Mouse (Mus musculus): ENCODE measurements around the gene Magi1. TPM values are rescaled to one million over a fixed set of nuclear protein-coding genes. Genes with fewer than 3 reads are reported as not detected.
A peak's percentile ranks its signal among the peaks of the same experiment; 100 is the strongest.

The Magi1 gene
- polyA plus RNA-seq, 1 experiment from 2014 or later = 31.4 TPM

- Histone ChIP-seq H3K27ac (ENCODE audit: low read depth, low read length) (no peak overlapping the region), H3K36me3 (ENCODE audit: control insufficient read depth, insufficient read depth, low read length) (no peaks in the 10 kb centered on the region), H3K4me1 (ENCODE audit: control insufficient read depth, insufficient read depth, low read length) (peaks cover 16% of the 10 kb centered on the region; the same call in 1 of the 2 replicates), H3K27me3 (ENCODE audit: control insufficient read depth, insufficient read depth, low read length) (no peaks in the 10 kb centered on the region), H3K4me2 (ENCODE audit: low read depth, low read length) (no peak overlapping the region), H3K9me3 (ENCODE audit: control insufficient read depth, low read length) (no peaks in the 10 kb centered on the region), H3K4me3 (ENCODE audit: low read depth, low read length) (no peak overlapping the region), H3K9ac (replicated peaks; ENCODE audit: low read depth, low read length) (no peak overlapping the region)
- 88% methylated on average over 2 of the region's 2 CpGs for WGBS
- no peak for ATAC-seq (ENCODE audit: low read depth)
These were observed 2.8 kb upstream of the Magi1 start for GRCm38 (mm10) chr6:94286555-94286954.

- Histone ChIP-seq H3K27me3 (ENCODE audit: control insufficient read depth, insufficient read depth, low read length) (no peaks in the 10 kb centered on the region), H3K36me3 (ENCODE audit: control insufficient read depth, insufficient read depth, low read length) (no peaks in the 10 kb centered on the region), H3K27ac (ENCODE audit: low read depth, low read length) (no peak overlapping the region), H3K4me2 (ENCODE audit: low read depth, low read length) (peak overlapping the region; percentile 98), H3K9ac (replicated peaks; ENCODE audit: low read depth, low read length) (peak overlapping the region; percentile 46; the same call in 1 of the 2 replicates), H3K4me1 (ENCODE audit: control insufficient read depth, insufficient read depth, low read length) (peaks cover 20% of the 10 kb centered on the region; the same call in 1 of the 2 replicates), H3K4me3 (ENCODE audit: low read depth, low read length) (peak overlapping the region; percentile 79), H3K9me3 (ENCODE audit: control insufficient read depth, low read length) (no peaks in the 10 kb centered on the region)
- WGBS = under 1% methylated on average over 44 of the region's 44 CpGs
- ATAC-seq (ENCODE audit: low read depth) = peak; percentile 44
These were observed 540 bp upstream of the Magi1 start for GRCm38 (mm10) chr6:94284089-94284825.

DNA sequence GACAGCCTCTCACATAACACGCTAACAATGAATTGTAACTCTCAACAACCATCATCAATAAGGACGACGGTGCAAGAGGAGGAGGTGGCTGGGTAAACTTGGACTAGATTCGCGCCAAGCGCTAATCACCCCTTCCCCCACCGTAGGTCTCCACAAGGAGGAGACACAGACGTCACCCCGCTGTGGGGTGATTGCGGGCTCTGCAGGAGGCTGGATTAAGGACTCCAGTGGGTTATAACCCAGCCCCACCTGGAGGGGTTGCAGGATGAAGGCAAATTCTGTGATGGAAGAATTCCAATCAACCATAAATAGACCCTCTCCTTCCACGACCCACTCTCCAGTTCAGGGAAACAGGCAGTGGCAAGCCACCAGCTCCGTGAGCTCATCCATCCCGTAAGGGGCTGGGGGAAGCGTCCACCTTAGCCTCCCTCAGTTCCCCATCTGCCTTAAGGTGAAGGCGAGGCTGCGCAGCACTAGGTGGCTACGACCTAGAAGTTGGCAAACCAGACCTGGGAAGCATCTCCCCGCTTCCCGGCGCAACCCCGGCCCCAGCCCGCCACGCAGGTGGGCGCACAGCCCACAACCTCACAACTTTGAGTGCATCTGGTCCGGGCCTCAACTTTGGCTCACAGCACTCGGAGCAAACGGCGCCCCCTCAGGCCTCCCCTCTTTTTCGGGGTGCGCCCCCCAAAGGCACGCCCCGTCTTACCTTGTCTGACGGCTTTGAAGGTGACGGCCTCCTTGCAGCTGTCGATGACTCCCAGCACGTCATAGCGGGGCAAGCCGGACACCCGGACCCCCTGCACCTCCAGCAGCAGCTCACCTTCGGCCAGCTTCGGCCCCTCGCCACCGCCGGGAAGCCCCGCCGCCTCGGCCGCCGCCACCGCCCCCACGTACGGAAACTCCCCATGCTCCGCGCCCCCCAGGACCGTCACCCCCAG is 1.1 kb downstream of the Magi1 start:
- peak overlapping the region; percentile 63 for H3K9ac ChIP-seq (replicated peaks; ENCODE audit: low read depth, low read length)
- H3K27ac ChIP-seq (ENCODE audit: low read depth, low read length) = peak overlapping the region; percentile 86; the same call in 1 of the 2 replicates
- peak; percentile 12; the same call in 1 of the 2 replicates for ATAC-seq (ENCODE audit: low read depth)
- no peaks in the 10 kb centered on the region for H3K36me3 ChIP-seq (ENCODE audit: control insufficient read depth, insufficient read depth, low read length)
- under 1% methylated on average over 51 of the region's 55 CpGs for WGBS
- no peaks in the 10 kb centered on the region for H3K27me3 ChIP-seq (ENCODE audit: control insufficient read depth, insufficient read depth, low read length)
- peak overlapping the region; percentile 79 for H3K4me3 ChIP-seq (ENCODE audit: low read depth, low read length)
- peaks cover 20% of the 10 kb centered on the region; the same call in 1 of the 2 replicates for H3K4me1 ChIP-seq (ENCODE audit: control insufficient read depth, insufficient read depth, low read length)
- no peaks in the 10 kb centered on the region for H3K9me3 ChIP-seq (ENCODE audit: control insufficient read depth, low read length)
- H3K4me2 ChIP-seq (ENCODE audit: low read depth, low read length) = peak overlapping the region; percentile 98

DNA sequence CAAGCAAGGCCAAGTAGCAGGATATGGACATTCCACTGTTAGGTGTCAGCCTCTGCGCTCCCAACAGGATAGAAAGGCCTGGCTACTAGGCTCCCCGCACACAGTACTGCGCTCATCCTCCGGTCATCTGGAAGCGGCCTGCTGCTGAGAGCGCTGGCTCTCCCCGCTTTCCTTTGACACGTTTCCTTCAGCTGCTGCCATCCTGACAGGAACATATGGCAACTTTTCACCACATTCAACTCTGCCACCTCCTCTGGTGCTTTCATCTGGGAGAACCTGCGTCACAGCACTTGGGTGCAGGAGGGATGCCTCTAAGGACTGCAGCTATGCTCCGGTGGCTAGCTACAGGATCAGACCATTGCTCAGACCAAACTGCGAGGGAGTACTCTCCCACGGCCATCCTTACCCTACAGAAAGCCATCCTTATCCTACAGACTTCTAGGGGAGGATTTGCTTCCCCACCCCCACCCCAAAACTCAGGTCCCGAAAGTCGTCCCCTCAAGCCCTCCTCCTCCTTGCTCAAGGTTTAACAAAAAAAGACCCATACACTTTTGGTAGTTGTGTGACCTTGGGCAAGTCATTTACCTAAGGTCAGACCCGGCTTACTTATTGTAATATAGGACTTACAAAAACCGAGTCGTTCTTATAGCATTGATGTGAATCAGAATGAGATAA is 2.0 kb downstream of the Magi1 start:
- no peaks in the 10 kb centered on the region for H3K9me3 ChIP-seq (ENCODE audit: control insufficient read depth, low read length)
- H3K36me3 ChIP-seq (ENCODE audit: control insufficient read depth, insufficient read depth, low read length) = no peaks in the 10 kb centered on the region
- H3K4me2 ChIP-seq (ENCODE audit: low read depth, low read length) = peak overlapping the region; percentile 98
- WGBS = 6% methylated on average over 17 of the region's 17 CpGs
- H3K27me3 ChIP-seq (ENCODE audit: control insufficient read depth, insufficient read depth, low read length) = no peaks in the 10 kb centered on the region
- no peak for ATAC-seq (ENCODE audit: low read depth)
- H3K4me3 ChIP-seq (ENCODE audit: low read depth, low read length) = peak overlapping the region; percentile 79
- H3K9ac ChIP-seq (replicated peaks; ENCODE audit: low read depth, low read length) = no peak overlapping the region
- no peak overlapping the region for H3K27ac ChIP-seq (ENCODE audit: low read depth, low read length)
- H3K4me1 ChIP-seq (ENCODE audit: control insufficient read depth, insufficient read depth, low read length) = peaks cover 20% of the 10 kb centered on the region; the same call in 1 of the 2 replicates

DNA sequence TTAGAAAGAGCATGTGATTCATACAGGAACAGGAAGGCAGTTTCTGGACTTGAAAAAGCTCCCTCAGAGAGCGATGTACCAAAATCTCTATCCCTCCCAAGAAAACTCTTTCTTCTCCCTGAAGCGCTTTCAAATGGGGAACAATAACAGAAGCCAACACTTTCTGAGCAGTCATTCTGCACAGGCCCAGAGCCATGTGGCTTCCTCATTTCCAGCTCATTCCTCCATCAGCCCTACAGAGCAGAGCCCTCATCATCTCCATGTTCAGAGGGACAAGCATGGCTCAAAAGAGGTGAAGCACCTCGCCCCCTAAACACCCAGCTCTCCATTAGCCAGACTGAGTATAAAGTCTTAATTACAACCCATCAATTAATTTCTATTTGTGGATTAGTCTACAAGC is 9.8 kb downstream of the Magi1 start:
- WGBS = 92% methylated on average over 3 of the region's 3 CpGs
- Histone ChIP-seq H3K4me1 (ENCODE audit: control insufficient read depth, insufficient read depth, low read length) (no peaks in the 10 kb centered on the region), H3K4me3 (ENCODE audit: low read depth, low read length) (no peak overlapping the region), H3K9ac (replicated peaks; ENCODE audit: low read depth, low read length) (no peak overlapping the region), H3K9me3 (ENCODE audit: control insufficient read depth, low read length) (no peaks in the 10 kb centered on the region), H3K27me3 (ENCODE audit: control insufficient read depth, insufficient read depth, low read length) (no peaks in the 10 kb centered on the region), H3K27ac (ENCODE audit: low read depth, low read length) (no peak overlapping the region), H3K4me2 (ENCODE audit: low read depth, low read length) (no peak overlapping the region), H3K36me3 (ENCODE audit: control insufficient read depth, insufficient read depth, low read length) (no peaks in the 10 kb centered on the region)
- ATAC-seq (ENCODE audit: low read depth) = no peak

- WGBS = 85% methylated on average over 5 of the region's 5 CpGs
- H3K36me3 ChIP-seq (ENCODE audit: control insufficient read depth, insufficient read depth, low read length) = no peaks in the 10 kb centered on the region
- no peak for ATAC-seq (ENCODE audit: low read depth)
- no peaks in the 10 kb centered on the region for H3K9me3 ChIP-seq (ENCODE audit: control insufficient read depth, low read length)
- H3K27ac ChIP-seq (ENCODE audit: low read depth, low read length) = no peak overlapping the region
- no peaks in the 10 kb centered on the region for H3K27me3 ChIP-seq (ENCODE audit: control insufficient read depth, insufficient read depth, low read length)
- no peak overlapping the region for H3K4me2 ChIP-seq (ENCODE audit: low read depth, low read length)
- no peak overlapping the region for H3K9ac ChIP-seq (replicated peaks; ENCODE audit: low read depth, low read length)
- H3K4me3 ChIP-seq (ENCODE audit: low read depth, low read length) = no peak overlapping the region
- no peaks in the 10 kb centered on the region for H3K4me1 ChIP-seq (ENCODE audit: control insufficient read depth, insufficient read depth, low read length)
These were observed 13.7 kb downstream of the Magi1 start for GRCm38 (mm10) chr6:94270001-94270400.

DNA sequence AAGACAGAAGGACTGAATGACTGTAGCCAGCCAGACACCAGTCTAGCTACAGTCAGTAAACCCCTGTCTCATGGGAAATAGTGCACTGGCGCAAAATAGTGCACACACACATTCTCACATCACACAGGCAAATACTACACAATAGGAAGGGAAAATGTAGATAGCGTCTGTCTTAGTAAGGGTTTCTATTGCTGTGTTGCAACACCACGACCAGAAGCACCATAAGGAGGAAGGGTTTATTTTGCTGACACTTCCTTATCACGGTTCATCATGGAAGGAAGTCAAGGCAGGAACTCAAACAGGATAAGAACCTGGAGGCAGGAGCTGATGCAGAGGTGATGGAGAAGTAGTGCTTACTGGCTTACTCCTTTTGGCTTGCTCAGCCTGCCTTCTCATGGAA is 14.5 kb downstream of the Magi1 start:
- 82% methylated on average over 4 of the region's 4 CpGs for WGBS
- Histone ChIP-seq H3K27me3 (ENCODE audit: control insufficient read depth, insufficient read depth, low read length) (no peaks in the 10 kb centered on the region), H3K9ac (replicated peaks; ENCODE audit: low read depth, low read length) (no peak overlapping the region), H3K27ac (ENCODE audit: low read depth, low read length) (no peak overlapping the region), H3K4me2 (ENCODE audit: low read depth, low read length) (no peak overlapping the region), H3K4me1 (ENCODE audit: control insufficient read depth, insufficient read depth, low read length) (no peaks in the 10 kb centered on the region), H3K36me3 (ENCODE audit: control insufficient read depth, insufficient read depth, low read length) (no peaks in the 10 kb centered on the region), H3K9me3 (ENCODE audit: control insufficient read depth, low read length) (no peaks in the 10 kb centered on the region), H3K4me3 (ENCODE audit: low read depth, low read length) (no peak overlapping the region)
- no peak for ATAC-seq (ENCODE audit: low read depth)

- H3K27me3 ChIP-seq (ENCODE audit: control insufficient read depth, insufficient read depth, low read length) = no peaks in the 10 kb centered on the region
- 56% methylated on average over 3 of the region's 3 CpGs for WGBS
- no peak overlapping the region for H3K27ac ChIP-seq (ENCODE audit: low read depth, low read length)
- no peaks in the 10 kb centered on the region for H3K4me1 ChIP-seq (ENCODE audit: control insufficient read depth, insufficient read depth, low read length)
- H3K4me2 ChIP-seq (ENCODE audit: low read depth, low read length) = no peak overlapping the region
- H3K4me3 ChIP-seq (ENCODE audit: low read depth, low read length) = no peak overlapping the region
- no peak for ATAC-seq (ENCODE audit: low read depth)
- H3K9ac ChIP-seq (replicated peaks; ENCODE audit: low read depth, low read length) = no peak overlapping the region
- H3K36me3 ChIP-seq (ENCODE audit: control insufficient read depth, insufficient read depth, low read length) = no peaks in the 10 kb centered on the region
- H3K9me3 ChIP-seq (ENCODE audit: control insufficient read depth, low read length) = no peaks in the 10 kb centered on the region
These were observed 18.3 kb downstream of the Magi1 start for GRCm38 (mm10) chr6:94265244-94265935.
